Comparison of ENCODE assay signal across 8 mouse cellular contexts in genomic region chr11:98446213-98446561, GRCm38 (mm10). TPM values are rescaled to one million over a fixed set of nuclear protein-coding genes. Genes with fewer than 3 reads are reported as not detected.
DNase-seq lines count a peak whose midpoint lies in the region; ATAC-seq and TF ChIP-seq lines count a peak whose summit lies in the region.

Grb7 (plus strand) TSS chr11:98446394.

- no peaks in the 10 kb centered on the region for H3K27me3 ChIP-seq in cerebellum, adult 2 months (ENCODE audit: control insufficient read depth, insufficient read depth, low read length)
- peaks cover 8% of the 10 kb centered on the region for H3K27me3 ChIP-seq in lung, embryonic 16.5 days (ENCODE audit: control insufficient read depth, insufficient read depth, low read depth, low read length)
- peaks cover 37% of the 10 kb centered on the region for H3K27me3 ChIP-seq in neural tube, embryonic 15.5 days (replicated peaks)

- peak within 1 kb of the TSS; percentile 54 for H3K4me2 ChIP-seq in lung, embryonic 16.5 days (ENCODE audit: low read depth, low read length)
- H3K4me2 ChIP-seq in neural tube, embryonic 15.5 days = peak within 1 kb of the TSS; percentile 30

- H3K4me3 ChIP-seq in cerebellum, adult 2 months (replicated peaks; ENCODE audit: insufficient read depth, low read depth, low read length) = peak within 1 kb of the TSS; percentile 76
- H3K4me3 ChIP-seq in lung, embryonic 16.5 days (ENCODE audit: low read length) = peak within 1 kb of the TSS; percentile 48
- peak within 1 kb of the TSS; percentile 4; the same call in 1 of the 2 replicates for H3K4me3 ChIP-seq in neural tube, embryonic 15.5 days (replicated peaks)

- no peaks in the 10 kb centered on the region for H3K9me3 ChIP-seq in lung, embryonic 16.5 days (ENCODE audit: control insufficient read depth, low read length)
- no peaks in the 10 kb centered on the region for H3K9me3 ChIP-seq in neural tube, embryonic 15.5 days (replicated peaks)

- TF ChIP-seq CTCF in cerebellum, adult 2 months (IDR thresholded peaks at IDR 0.05; ENCODE audit: borderline replicate concordance, insufficient read depth, low read depth, low read length) = no peak

- ATAC-seq in lung, embryonic 16.5 days (ENCODE audit: low read depth) = 0 out of 2 replicates have a peak, but pooled peaks have one; percentile 10
- ATAC-seq in neural tube, embryonic 15.5 days (ENCODE audit: low FRiP score) = no peak

- H3K4me1 ChIP-seq in cerebellum, adult 2 months (ENCODE audit: control insufficient read depth, insufficient read depth, low read length) = peaks cover 18% of the 10 kb centered on the region
- peaks cover 12% of the 10 kb centered on the region for H3K4me1 ChIP-seq in lung, embryonic 16.5 days (replicated peaks; ENCODE audit: control insufficient read depth, insufficient read depth, low read length)
- peaks cover 10% of the 10 kb centered on the region; the same call in 1 of the 2 replicates for H3K4me1 ChIP-seq in neural tube, embryonic 15.5 days

- peak within 1 kb of the TSS; percentile 20 for H3K27ac ChIP-seq in cerebellum, adult 2 months (ENCODE audit: insufficient read depth, low read length)
- peak within 1 kb of the TSS; percentile 86 for H3K27ac ChIP-seq in lung, embryonic 16.5 days (ENCODE audit: low read length)
- H3K27ac ChIP-seq in neural tube, embryonic 15.5 days (replicated peaks) = no peak within 1 kb of the TSS

- peak within 1 kb of the TSS; percentile 63 for H3K9ac ChIP-seq in lung, embryonic 16.5 days (ENCODE audit: low read length)
- H3K9ac ChIP-seq in neural tube, embryonic 15.5 days (replicated peaks) = no peak within 1 kb of the TSS

- 42% methylated on average over 5 of the region's 5 CpGs for WGBS in cerebellum, adult 2 months
- 0% methylated on average over 5 of the region's 5 CpGs for whole genome bisulfite sequencing in lung, embryonic 16.5 days
- WGBS in large intestine, adult 2 months = 12% methylated on average over 5 of the region's 5 CpGs
- 17% methylated on average over 5 of the region's 5 CpGs for WGBS in neural tube, embryonic 15.5 days

- no peak for TF ChIP-seq POLR2A in cerebellum, adult 2 months (IDR thresholded peaks at IDR 0.05; ENCODE audit: borderline replicate concordance, insufficient read depth, low read length)

- no peaks in the 10 kb centered on the region for H3K36me3 ChIP-seq in lung, embryonic 16.5 days (ENCODE audit: control insufficient read depth, insufficient read depth, low read length)
- no peaks in the 10 kb centered on the region for H3K36me3 ChIP-seq in neural tube, embryonic 15.5 days

- DNase-seq in cerebellum, adult 2 months = no peak
- DNase-seq in cerebellum, adult 8-10 months = no peak
- no peak for DNase-seq in lung, postnatal 10 days
- no peak for DNase-seq in large intestine, adult 2 months (ENCODE audit: low read depth, low spot score)
- DNase-seq in retina, embryonic 14.5 days (ENCODE audit: low spot score) = no peak
- no peak for DNase-seq in urinary bladder, adult 18-20 months (ENCODE audit: low spot score in 2 of 2)

RNA-seq across cellular contexts. Expression of gene Grb7, which starts in this region (rescaled TPM):
- polyA plus RNA-seq in cerebellum, adult 2 months (2012; rRNA removed) = 15.8 and 19.9 TPM in 2 replicates
- polyA plus RNA-seq in lung, embryonic 16.5 days (2015; fragmentation: Nextera tagmentation; extraction: Ambion mirVana) = 45.6 and 47.6 TPM in 2 replicates
- 83.7 and 92.9 TPM in 2 replicates for polyA plus RNA-seq in large intestine, adult 2 months (2012; rRNA removed)
- 1.1 and 8.3 TPM in 2 replicates for polyA plus RNA-seq in neural tube, embryonic 15.5 days (2015; fragmentation: Nextera tagmentation; extraction: Ambion mirVana)

Comparison
In these comparisons a context has a peak if more than half of its experiments do, and no peak if none do; other contexts are left out.
1. H3K4me3 ChIP-seq: peak in every context shown above with its lines; median percentile 76 in cerebellum, adult 2 months; 48 in lung, embryonic 16.5 days; 4 in neural tube, embryonic 15.5 days.